Mouse (Mus musculus): ENCODE results near the gene Cit. TPM values are rescaled to one million over a fixed set of nuclear protein-coding genes. Genes with fewer than 3 reads are reported as not detected.
"Not testable (repeated sequence)": the region's sequence is repeated elsewhere in the genome, so short reads cannot be mapped to it uniquely, and the experiment has no call there.

Gene Cit
- total RNA-seq (2021) = 100 to 1,000 TPM; 177 to 207 TPM

GRCm38 (mm10) chr5:115844766-115845634, at the start of gene Cit:
Gene Cit, plus strand, starts transcription at chr5:115845278.
- DNase-seq (ENCODE audit: low spot score in 2 of 2) = peak; percentile 88 to 95
- intact Hi-C loops (cut with DNase I) = loop anchor here (2.0 to 5.0 kb wide), 2 partner anchors 64 to 177 kb away; partner anchors contain the start of gene Prkab1

GRCm38 (mm10) chr5:115799016-115799894, 45.8 kb upstream of the Cit start:
- no peak for DNase-seq (ENCODE audit: low spot score in 2 of 2)
- intact Hi-C loops (cut with DNase I) = no loop called here

GRCm38 (mm10) chr5:115799895-115800232, 45.2 kb upstream of the Cit start:
- intact Hi-C loops (cut with DNase I) = no loop called here
- no peak for DNase-seq (ENCODE audit: low spot score in 2 of 2)

GRCm38 (mm10) chr5:115812262-115812661, 32.8 kb upstream of the Cit start:
- intact Hi-C loops (cut with DNase I) = no loop called here
- no peak for DNase-seq (ENCODE audit: low spot score in 2 of 2)

GRCm38 (mm10) chr5:115817022-115817421, 28.1 kb upstream of the Cit start:
- DNase-seq (ENCODE audit: low spot score in 2 of 2) = no peak
- intact Hi-C loops (cut with DNase I) = no loop called here

- DNase-seq (ENCODE audit: low spot score in 2 of 2) = not testable (repeated sequence)
Observed at GRCm38 (mm10) chr5:115817655-115818054, 27.4 kb upstream of the Cit start.

GRCm38 (mm10) chr5:115819966-115820365, 25.1 kb upstream of the Cit start:
- intact Hi-C loops (cut with DNase I) = no loop called here
- no peak for DNase-seq (ENCODE audit: low spot score in 2 of 2)

More at GRCm38 (mm10) chr5:115817655-115818054, 27.4 kb upstream of the Cit start:
- intact Hi-C loops (cut with DNase I) = not testable (repeated sequence)

- DNase-seq (ENCODE audit: low spot score in 2 of 2) = no peak
- intact Hi-C loops (cut with DNase I) = no loop called here
Observed at GRCm38 (mm10) chr5:115821200-115821599, 23.9 kb upstream of the Cit start.

- intact Hi-C loops (cut with DNase I) = no loop called here
- no peak for DNase-seq (ENCODE audit: low spot score in 2 of 2)
Observed at GRCm38 (mm10) chr5:115821910-115822309, 23.2 kb upstream of the Cit start.

GRCm38 (mm10) chr5:115832754-115833153, 12.3 kb upstream of the Cit start:
- intact Hi-C loops (cut with DNase I) = no loop called here
- DNase-seq (ENCODE audit: low spot score in 2 of 2) = no peak

GRCm38 (mm10) chr5:115833806-115834205, 11.3 kb upstream of the Cit start:
- intact Hi-C loops (cut with DNase I); DNase-seq (ENCODE audit: low spot score in 2 of 2): not testable (repeated sequence)

- intact Hi-C loops (cut with DNase I) = no loop called here
- DNase-seq (ENCODE audit: low spot score in 2 of 2) = peak in 1 of 2 experiments; percentile 20
Observed at GRCm38 (mm10) chr5:115835291-115835690, 9.8 kb upstream of the Cit start.

- DNase-seq (ENCODE audit: low spot score in 2 of 2) = no peak
- intact Hi-C loops (cut with DNase I) = no loop called here
Observed at GRCm38 (mm10) chr5:115838059-115838458, 7.0 kb upstream of the Cit start.

- intact Hi-C loops (cut with DNase I) = no loop called here
- no peak for DNase-seq (ENCODE audit: low spot score in 2 of 2)
Observed at GRCm38 (mm10) chr5:115840453-115840852, 4.6 kb upstream of the Cit start.

- intact Hi-C loops (cut with DNase I) = no loop called here
- no peak for DNase-seq (ENCODE audit: low spot score in 2 of 2)
Observed at GRCm38 (mm10) chr5:115840946-115841775, 3.9 kb upstream of the Cit start.

- intact Hi-C loops (cut with DNase I) = loop anchor here (2.0 kb wide), 1 partner anchor 64 kb away; no protein-coding TSS in a partner anchor
- peak; percentile 18 to 38 for DNase-seq (ENCODE audit: low spot score in 2 of 2)
Observed at GRCm38 (mm10) chr5:115844368-115844765, 711 bp upstream of the Cit start.

- DNase-seq (ENCODE audit: low spot score in 2 of 2) = no peak
- intact Hi-C loops (cut with DNase I) = loop anchor here (2.0 to 5.0 kb wide), 2 partner anchors 63 to 177 kb away; partner anchors contain the start of gene Prkab1
Observed at GRCm38 (mm10) chr5:115845635-115846174, 627 bp downstream of the Cit start.

GRCm38 (mm10) chr5:115847166-115847565, 2.1 kb downstream of the Cit start:
- no peak for DNase-seq (ENCODE audit: low spot score in 2 of 2)
- intact Hi-C loops (cut with DNase I) = loop anchor here (5.0 kb wide), 1 partner anchor 175 kb away; the partner anchor contains the start of gene Prkab1

- peak; percentile 18 to 76 for DNase-seq (ENCODE audit: low spot score in 2 of 2)
- intact Hi-C loops (cut with DNase I) = loop anchor here (5.0 kb wide), 1 partner anchor 174 kb away; the partner anchor contains the start of gene Prkab1
Observed at GRCm38 (mm10) chr5:115848463-115848862, 3.4 kb downstream of the Cit start.
